Mouse (Mus musculus) heart, adult 2 months (tissue): ENCODE data around the gene Tnip1.

Experiments
- CTCF ChIP-seq: fragments of 200-600 bp; IDR thresholded peaks from 2 replicates; pipeline ENCODE4 v1.8.1; 2022; ENCODE audit warnings: antibody characterized with exemption, mild to moderate bottlenecking, moderate library complexity
- POLR2A ChIP-seq: fragments of 200-500 bp; IDR thresholded peaks from 2 replicates; pipeline ENCODE4 v1.6.1; 2011; ENCODE audit warnings: mild to moderate bottlenecking, low read depth, low read length, control low read depth; ENCODE audit not compliant: insufficient read depth

- no peak for TF ChIP-seq CTCF
- TF ChIP-seq POLR2A, result no peak
These were observed 50.8 kb downstream of the Tnip1 start for GRCm38 (mm10) chr11:54911671-54912502.
